Mouse (Mus musculus): ENCODE measurements around the gene Rarres1. TPM values are rescaled to one million over a fixed set of nuclear protein-coding genes. Genes with fewer than 3 reads are reported as not detected.

The Rarres1 gene
- total RNA-seq (2014; rRNA removed) (0.69 and 2.6 TPM in 2 replicates), polyA plus RNA-seq (2015; fragmentation: Nextera tagmentation; extraction: Ambion mirVana) (2.0 and 2.4 TPM in 2 replicates)

- WGBS, result 3% methylated on average over 38 of the region's 38 CpGs
- Histone ChIP-seq H3K4me2 (ENCODE audit: low read depth) (peak within 1 kb of the TSS; percentile 100), H3K9me3 (ENCODE audit: low read length) (no peaks in the 10 kb centered on the region), H3K9ac (peak within 1 kb of the TSS; percentile 47), H3K4me3 (ENCODE audit: low read depth, low read length) (peak within 1 kb of the TSS; percentile 54), H3K4me1 (ENCODE audit: insufficient read depth) (peaks cover 4% of the 10 kb centered on the region; the same call in 1 of the 2 replicates), H3K36me3 (ENCODE audit: insufficient read depth) (no peaks in the 10 kb centered on the region), H3K27me3 (ENCODE audit: insufficient read depth, low read length) (peaks cover 23% of the 10 kb centered on the region), H3K27ac (ENCODE audit: low read depth, low read length) (no peak within 1 kb of the TSS)
- ATAC-seq (peak; percentile 62), DNase-seq (peak; percentile 11)
- TF ChIP-seq CTCF (IDR thresholded peaks at IDR 0.05; ENCODE audit: low read depth), result peak; percentile 35; the same call in 1 of the 2 replicates
These were observed at the start of gene Rarres1 for GRCm38 (mm10) chr3:67515274-67515801. Gene Rarres1, minus strand, starts transcription at chr3:67515523.

GRCm38 (mm10) chr3:67564731-67565357 is 49.5 kb upstream of the Rarres1 start:
- no peak overlapping the region for H3K4me2 ChIP-seq (ENCODE audit: low read depth)
- H3K27me3 ChIP-seq (ENCODE audit: insufficient read depth, low read length), result no peaks in the 10 kb centered on the region
- no peaks in the 10 kb centered on the region for H3K9me3 ChIP-seq (ENCODE audit: low read length)
- H3K27ac ChIP-seq (ENCODE audit: low read depth, low read length), result no peak overlapping the region
- H3K4me3 ChIP-seq (ENCODE audit: low read depth, low read length), result no peak overlapping the region
- TF ChIP-seq CTCF (IDR thresholded peaks at IDR 0.05; ENCODE audit: low read depth), result peak; percentile 61
- peak; percentile 46 for DNase-seq
- H3K9ac ChIP-seq, result no peak overlapping the region
- ATAC-seq, result peak; percentile 49
- no peaks in the 10 kb centered on the region for H3K4me1 ChIP-seq (ENCODE audit: insufficient read depth)
- 51% methylated on average over 5 of the region's 5 CpGs for WGBS
- H3K36me3 ChIP-seq (ENCODE audit: insufficient read depth), result no peaks in the 10 kb centered on the region

GRCm38 (mm10) chr3:67557718-67558354 is 42.5 kb upstream of the Rarres1 start:
- DNase-seq (no peak), ATAC-seq (no peak)
- 73% methylated on average over 14 of the region's 14 CpGs for WGBS
- H3K27me3 ChIP-seq (ENCODE audit: insufficient read depth, low read length), result no peaks in the 10 kb centered on the region
- no peaks in the 10 kb centered on the region for H3K9me3 ChIP-seq (ENCODE audit: low read length)
- H3K4me2 ChIP-seq (ENCODE audit: low read depth), result peak overlapping the region; percentile 32
- no peaks in the 10 kb centered on the region; the same call in 1 of the 2 replicates for H3K4me1 ChIP-seq (ENCODE audit: insufficient read depth)
- no peak overlapping the region for H3K9ac ChIP-seq
- H3K36me3 ChIP-seq (ENCODE audit: insufficient read depth), result no peaks in the 10 kb centered on the region
- no peak for TF ChIP-seq CTCF (IDR thresholded peaks at IDR 0.05; ENCODE audit: low read depth)
- no peak overlapping the region for H3K4me3 ChIP-seq (ENCODE audit: low read depth, low read length)
- H3K27ac ChIP-seq (ENCODE audit: low read depth, low read length), result no peak overlapping the region

DNA sequence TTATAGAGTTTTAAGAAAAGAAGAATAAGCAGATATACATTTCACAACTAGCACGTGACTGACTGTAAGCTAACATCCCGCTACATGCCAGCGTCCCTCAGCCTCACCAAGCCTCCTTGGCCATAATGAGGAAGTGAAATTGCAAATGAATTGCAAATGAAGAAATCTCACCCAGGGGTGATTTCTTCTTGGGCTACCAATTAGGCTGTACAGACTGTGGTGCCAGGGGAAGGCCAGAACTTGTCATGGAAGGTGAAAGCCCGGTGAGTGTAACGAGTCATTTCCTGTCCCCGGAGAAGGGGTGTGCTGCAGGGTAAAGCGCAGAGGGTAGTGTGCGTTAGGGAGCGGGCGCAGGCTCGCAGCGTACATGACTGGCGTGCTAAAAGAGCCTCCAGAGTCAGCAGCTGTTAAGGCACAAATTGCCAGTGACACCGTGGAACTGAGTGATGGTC is 41.9 kb upstream of the Rarres1 start:
- DNase-seq (peak; percentile 42), ATAC-seq (peak; percentile 91)
- Histone ChIP-seq H3K27me3 (ENCODE audit: insufficient read depth, low read length) (no peaks in the 10 kb centered on the region), H3K4me3 (ENCODE audit: low read depth, low read length) (peak overlapping the region; percentile 8; the same call in 1 of the 2 replicates), H3K36me3 (ENCODE audit: insufficient read depth) (no peaks in the 10 kb centered on the region), H3K9ac (no peak overlapping the region), H3K9me3 (ENCODE audit: low read length) (no peaks in the 10 kb centered on the region), H3K27ac (ENCODE audit: low read depth, low read length) (no peak overlapping the region), H3K4me1 (ENCODE audit: insufficient read depth) (no peaks in the 10 kb centered on the region; the same call in 1 of the 2 replicates), H3K4me2 (ENCODE audit: low read depth) (peak overlapping the region; percentile 32)
- no peak for TF ChIP-seq CTCF (IDR thresholded peaks at IDR 0.05; ENCODE audit: low read depth)
- whole genome bisulfite sequencing, result 25% methylated on average over 14 of the region's 14 CpGs

GRCm38 (mm10) chr3:67555211-67555610 is 39.9 kb upstream of the Rarres1 start:
- Histone ChIP-seq H3K4me2 (ENCODE audit: low read depth) (no peak overlapping the region), H3K9me3 (ENCODE audit: low read length) (no peaks in the 10 kb centered on the region), H3K4me3 (ENCODE audit: low read depth, low read length) (no peak overlapping the region), H3K36me3 (ENCODE audit: insufficient read depth) (no peaks in the 10 kb centered on the region), H3K9ac (no peak overlapping the region), H3K27ac (ENCODE audit: low read depth, low read length) (no peak overlapping the region), H3K4me1 (ENCODE audit: insufficient read depth) (no peaks in the 10 kb centered on the region; the same call in 1 of the 2 replicates), H3K27me3 (ENCODE audit: insufficient read depth, low read length) (no peaks in the 10 kb centered on the region)
- no peak for ATAC-seq
- no peak for TF ChIP-seq CTCF (IDR thresholded peaks at IDR 0.05; ENCODE audit: low read depth)
- DNase-seq, result no peak
- 77% methylated on average over 5 of the region's 5 CpGs for WGBS

DNA sequence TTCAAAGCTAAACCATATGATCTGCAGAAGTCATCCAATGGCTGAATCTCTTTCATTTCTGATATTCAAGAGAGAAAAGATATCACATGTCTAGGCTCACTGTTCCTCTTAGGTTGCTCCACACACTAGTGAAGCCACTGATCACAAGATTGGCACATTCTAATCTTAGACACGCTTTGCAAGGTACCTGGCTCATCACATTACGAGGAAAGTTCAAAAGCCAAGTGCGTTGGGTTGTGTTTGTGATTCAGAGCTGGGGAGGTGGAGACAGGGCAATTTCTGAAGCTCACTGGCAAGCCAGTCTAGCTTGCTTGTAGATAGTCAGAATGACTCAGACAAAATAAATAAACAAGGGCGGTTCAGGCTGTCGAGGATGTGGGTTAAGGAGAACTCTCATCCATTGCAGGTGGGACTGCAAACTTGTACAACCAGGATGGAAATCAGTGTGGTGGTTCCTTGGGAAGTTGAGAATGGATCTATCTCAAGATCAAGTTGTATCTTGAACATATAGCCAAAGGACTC is 38.7 kb upstream of the Rarres1 start:
- no peaks in the 10 kb centered on the region for H3K9me3 ChIP-seq (ENCODE audit: low read length)
- WGBS, result 93% methylated on average over 5 of the region's 5 CpGs
- no peak overlapping the region for H3K4me2 ChIP-seq (ENCODE audit: low read depth)
- H3K36me3 ChIP-seq (ENCODE audit: insufficient read depth), result no peaks in the 10 kb centered on the region
- H3K27me3 ChIP-seq (ENCODE audit: insufficient read depth, low read length), result no peaks in the 10 kb centered on the region
- DNase-seq (no peak), ATAC-seq (no peak)
- H3K4me3 ChIP-seq (ENCODE audit: low read depth, low read length), result no peak overlapping the region
- H3K27ac ChIP-seq (ENCODE audit: low read depth, low read length), result no peak overlapping the region
- H3K4me1 ChIP-seq (ENCODE audit: insufficient read depth), result no peaks in the 10 kb centered on the region; the same call in 1 of the 2 replicates
- H3K9ac ChIP-seq, result no peak overlapping the region
- no peak for TF ChIP-seq CTCF (IDR thresholded peaks at IDR 0.05; ENCODE audit: low read depth)
